Mouse (Mus musculus) gastrocnemius, postnatal 10 days (tissue): Measurements from ENCODE around the gene Nop9. TPM values are rescaled to one million over a fixed set of nuclear protein-coding genes. Genes with fewer than 3 reads are reported as not detected.
A peak's percentile ranks its signal among the peaks of the same experiment; 100 is the strongest.

Experiments
- DNase-seq: peaks from one replicate; pipeline ENCODE4 v3.0.0; 2021; ENCODE audit warnings: mixed read lengths
- total RNA-seq, 2 experiments: library from RNA; stranded (reverse); gene quantifications; 2 replicates each; pipeline ENCODE4 v1.2.3; 2021

Nop9 gene
- total RNA-seq, 2 experiments from 2014 or later, result 13.4 to 15.2 TPM

DNA sequence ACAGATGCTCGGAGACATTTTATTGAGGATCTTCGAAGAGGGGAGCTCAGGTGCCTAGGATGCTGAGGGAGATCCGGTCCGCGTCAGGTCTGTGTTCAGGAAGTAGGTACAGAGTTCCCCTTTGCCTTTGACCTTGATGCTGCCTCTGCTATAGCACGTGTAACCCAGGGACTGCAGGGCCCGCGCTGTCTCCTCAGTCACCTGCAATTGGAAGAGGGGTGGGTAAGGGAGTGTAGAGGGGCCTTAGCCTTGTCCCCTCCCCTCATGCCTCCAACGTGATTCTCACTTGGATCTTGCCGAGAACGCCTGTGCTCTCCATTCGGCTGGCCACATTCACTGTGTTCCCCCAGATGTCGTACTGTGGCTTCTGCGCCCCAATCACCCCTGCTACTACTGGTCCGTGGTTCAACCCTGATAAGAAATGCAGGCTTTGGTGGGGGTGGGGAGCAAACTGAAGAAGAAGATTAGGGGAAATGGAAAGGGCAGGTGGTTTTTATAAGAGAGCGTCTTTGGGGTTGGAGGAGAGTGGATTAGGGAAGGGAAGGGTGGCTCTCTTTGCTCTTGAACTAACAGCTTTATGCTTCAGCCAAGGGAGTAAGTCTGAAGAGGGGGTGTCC lies 23.7 kb downstream of the Nop9 start:
- DNase-seq, result no peak

DNA sequence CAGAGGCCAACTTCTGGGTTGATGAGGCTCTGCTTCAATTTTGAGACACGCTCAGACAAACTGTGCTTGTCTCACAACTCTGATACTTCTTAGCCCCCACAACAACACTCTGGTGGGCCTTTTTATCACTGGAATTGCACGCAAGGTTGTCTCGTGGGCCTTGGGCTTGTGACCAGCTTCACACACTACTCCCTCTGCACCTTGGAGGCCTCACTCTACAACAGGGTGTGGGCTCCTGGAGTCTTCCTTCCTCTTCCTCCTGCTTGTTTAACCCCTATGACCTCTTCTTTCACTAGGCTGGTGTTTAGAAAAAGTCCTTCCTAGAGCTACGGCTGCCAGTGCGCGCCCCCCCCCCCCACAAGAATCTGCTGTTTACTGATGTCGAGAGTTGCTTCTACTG lies 31.2 kb downstream of the Nop9 start:
- no peak for DNase-seq

DNA sequence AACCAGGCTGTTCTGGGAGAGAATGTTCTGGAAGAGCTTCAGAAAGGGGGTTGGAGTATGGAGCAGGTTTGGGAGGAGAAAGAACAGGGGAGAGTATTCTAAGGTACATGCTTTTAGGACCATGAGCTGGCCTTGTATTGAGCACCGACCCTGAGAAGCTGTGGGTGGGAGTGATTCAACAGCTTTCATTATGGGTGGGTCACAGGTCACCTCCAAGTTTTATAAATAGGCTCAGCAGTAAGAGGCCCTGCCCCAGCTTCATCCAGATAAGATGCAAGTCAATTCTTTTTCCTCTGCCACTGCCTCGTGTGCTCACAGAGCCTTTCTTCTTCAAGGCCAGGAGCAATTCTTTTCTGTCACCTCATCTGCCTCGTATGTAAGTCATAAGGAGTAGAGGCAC lies 31.7 kb downstream of the Nop9 start:
- DNase-seq, result no peak

DNA sequence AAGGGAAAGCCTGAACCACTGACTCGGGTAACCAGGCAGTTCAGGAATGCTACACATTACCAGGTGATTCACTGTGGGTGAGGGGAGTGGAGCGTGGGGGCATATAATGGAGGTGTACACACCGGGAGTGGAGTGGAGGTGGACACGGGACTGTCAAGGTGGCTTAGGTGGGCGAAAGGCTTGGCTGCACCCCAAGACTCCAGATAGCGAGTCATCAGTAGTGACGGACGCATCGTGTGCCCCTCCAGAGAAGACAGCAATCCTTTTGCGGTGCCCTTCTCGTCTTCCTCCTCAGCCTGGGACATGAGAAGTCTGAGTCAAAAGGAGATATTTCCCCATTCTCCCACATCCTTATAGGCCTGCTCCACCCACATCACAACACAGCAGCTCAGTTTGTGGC lies 32.3 kb downstream of the Nop9 start:
- no peak for DNase-seq

DNA sequence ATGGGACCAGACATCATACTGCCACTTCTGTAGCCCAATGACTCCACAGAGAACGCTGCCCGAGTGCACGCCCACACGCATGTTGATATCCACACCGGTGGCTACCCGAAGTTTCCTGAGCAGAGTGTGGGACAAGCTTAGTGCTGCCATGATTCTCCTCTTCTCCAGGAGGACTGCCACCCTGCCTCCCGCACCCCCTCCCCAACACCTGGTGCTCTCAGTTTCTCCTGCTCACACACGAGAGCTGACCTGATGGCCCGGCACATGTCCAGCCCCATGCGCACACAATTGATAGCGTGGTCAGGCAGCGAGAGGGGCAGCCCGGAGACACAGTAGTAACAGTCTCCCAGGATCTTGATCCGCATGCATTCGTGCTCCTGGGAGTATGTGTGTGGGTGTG lies 33.2 kb downstream of the Nop9 start:
- no peak for DNase-seq

DNA sequence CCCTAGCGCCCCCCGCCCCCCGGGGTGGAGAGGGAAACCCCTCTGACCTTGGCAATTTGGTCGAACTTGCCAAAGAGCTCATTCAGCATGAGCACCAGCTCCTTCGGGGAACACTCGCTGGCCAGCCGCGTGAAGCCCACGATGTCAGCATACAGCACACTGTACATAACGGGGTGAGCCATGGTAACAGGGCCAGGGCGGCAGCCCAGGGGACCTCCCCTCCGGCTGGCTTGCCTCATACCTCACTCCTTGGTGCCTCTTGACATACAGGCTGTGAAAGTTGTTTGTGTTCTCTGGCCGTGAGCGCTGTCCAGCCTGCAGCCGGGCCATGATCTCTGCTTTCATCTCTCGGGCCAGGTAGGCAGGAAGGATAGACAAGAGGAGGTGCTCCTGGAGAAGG lies 34.2 kb downstream of the Nop9 start:
- peak; percentile 3 for DNase-seq

DNA sequence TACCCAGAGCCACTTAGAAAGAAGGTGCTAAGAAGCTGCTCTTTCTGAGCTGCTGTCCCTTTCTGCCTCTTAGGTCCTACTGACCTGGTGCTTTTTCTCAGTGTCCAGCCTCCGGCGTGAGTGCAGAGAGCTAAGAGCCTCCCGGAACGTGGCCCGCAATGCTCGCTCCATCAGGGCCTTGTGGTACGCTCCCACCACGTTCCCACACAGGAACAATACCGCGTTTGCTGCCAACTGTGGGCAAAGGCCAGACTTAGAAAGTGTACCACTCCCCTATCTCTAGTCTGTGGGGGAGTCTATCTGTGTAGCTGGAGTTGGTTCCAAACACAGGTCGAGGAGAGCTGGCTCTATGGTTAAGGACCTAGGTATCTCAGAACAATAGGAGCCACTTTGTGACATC lies 35.2 kb downstream of the Nop9 start:
- peak; percentile 5 for DNase-seq

DNA sequence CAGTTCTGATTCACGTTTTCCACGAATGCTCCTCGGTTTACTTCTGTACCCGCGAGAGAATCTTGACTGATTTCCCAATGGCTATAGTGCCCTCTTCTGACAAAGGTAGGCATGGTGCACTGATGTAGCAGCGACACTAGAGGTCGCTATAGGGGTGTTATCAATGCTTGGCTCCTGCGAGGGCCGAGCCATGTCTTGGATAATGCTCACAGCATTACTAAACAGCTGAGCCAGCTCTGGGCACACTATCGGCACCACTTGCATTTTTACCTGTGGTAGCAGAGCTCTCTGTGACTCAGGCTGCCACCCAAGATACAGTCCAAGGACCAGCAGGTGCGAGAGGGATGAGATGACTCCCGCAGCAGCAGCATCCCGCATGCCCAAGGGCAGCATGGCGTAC lies 35.8 kb downstream of the Nop9 start:
- peak; percentile 51 for DNase-seq

DNA sequence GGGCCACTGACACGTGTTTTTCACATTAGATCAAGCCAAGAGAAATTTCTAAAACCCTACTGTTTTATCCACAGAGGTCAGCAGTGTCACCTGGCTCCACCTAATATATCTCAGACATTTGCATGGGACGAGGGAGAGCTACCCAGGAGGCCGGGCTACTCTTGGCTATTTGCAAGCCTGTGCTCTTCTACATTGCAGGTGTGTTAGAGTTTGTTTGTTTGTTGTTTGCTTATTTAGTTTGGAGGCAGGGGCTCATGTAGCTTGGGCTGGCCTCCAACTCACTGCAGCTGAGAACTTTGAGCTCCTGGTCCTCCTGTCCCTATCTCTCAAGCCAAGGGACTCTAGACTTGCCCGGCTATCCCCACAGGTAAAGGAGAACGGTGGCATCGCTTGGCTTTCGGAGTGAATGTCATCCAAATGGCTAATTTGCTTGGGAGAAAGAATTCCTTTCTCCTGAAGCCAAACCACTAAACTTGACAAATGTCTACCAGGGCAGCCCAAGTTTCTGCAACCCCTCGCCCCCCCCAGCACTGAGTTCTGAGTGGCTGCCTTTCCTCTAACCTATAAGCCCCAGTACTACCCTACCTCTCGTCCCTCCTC lies 37.0 kb downstream of the Nop9 start:
- DNase-seq, result peak; percentile 9

DNA sequence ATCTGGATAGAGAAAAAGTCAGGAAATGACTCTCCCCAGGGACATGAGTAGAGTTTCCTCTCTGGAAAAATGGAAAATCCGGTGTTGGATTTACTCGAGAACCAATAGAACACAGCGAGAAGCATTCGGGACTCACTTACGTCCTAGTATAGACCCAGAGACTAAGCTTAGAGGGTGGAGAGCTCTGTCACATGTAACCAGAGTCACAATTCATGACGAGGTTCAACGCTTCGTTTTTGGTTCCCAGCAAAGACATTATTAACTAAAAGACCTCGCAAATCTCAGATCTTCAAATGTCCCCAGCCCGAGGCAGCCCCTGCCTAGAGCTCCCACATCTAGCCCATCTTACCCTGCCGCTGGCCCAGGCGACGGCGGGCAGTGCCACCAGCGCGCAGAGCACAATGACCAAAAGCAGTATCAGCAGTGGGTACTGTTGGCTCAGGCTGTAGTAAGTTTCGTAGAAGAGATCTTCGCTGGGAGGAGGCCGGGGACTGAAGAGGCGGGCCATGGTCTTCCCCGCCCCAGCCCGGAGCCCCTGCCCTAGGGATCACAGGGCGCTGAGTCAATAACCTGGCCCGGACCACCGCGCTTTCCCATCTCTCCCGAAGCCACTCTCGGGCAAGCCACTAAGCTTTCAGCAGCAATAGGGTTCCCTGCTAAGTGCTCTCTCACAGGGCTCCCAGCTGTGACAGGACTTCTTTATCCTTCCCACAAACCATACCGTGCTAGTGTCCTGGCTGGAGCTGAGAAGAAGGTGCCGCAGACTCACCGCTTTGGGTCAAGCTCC lies 37.9 kb downstream of the Nop9 start:
- peak; percentile 24 for DNase-seq

DNA sequence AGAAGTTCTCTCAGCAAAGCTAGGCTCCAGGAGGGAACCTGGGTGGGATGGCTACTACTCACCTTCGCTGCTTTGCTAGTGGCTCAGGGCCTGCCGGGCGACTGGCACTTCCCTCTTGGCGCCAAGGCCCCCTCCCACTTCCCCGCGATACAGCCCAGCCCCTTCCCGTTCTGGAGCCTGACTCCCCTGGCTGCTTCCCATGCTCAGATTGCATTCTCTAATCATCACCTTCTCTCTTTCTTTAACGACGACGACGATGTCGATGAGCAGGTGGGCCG lies 38.4 kb downstream of the Nop9 start, which contains the start of gene Adcy4:
TSS of gene Adcy4 (minus strand) at position 138 of the 278 bp plus-strand sequence.
- DNase-seq, result peak; percentile 17

DNA sequence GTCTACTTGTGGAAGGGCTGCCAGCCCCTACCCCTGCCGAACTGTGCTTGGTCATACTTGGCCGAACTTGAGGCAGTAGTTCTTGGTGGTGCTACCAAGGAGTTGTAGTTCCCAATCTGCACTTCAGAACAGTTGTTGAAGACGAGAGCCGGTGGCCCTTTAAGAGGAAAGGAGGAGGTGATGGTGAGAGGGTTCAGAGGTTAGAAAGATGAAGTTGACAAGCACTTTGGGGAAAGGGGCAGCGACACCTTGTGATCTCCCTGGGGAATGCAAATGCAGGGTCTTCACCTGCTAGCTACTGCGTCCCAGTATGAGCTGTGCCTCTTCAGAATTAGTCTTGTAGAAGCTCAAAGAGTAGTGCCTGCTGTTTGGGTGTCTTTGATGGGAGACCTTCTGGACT lies 39.7 kb downstream of the Nop9 start:
- peak; percentile 3 for DNase-seq

DNA sequence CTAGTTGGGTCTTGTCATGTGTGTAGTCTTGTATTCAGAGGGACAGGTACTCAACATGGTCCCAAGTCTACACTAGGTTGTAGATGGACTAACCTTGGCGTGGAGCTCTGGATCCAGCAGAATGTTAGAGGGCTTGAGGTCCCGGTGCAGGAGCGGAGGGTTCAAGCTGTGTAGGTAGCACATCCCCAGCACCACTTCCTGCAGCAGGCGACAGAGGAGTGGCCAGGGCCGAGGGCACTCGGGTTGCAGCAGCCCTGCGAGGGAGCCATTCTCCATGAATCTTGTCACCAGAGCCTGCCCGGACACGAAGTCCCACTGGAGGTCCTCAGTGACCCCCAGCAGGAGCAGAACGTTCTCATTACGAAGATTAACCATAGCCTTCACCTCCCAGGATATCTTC lies 42.2 kb downstream of the Nop9 start:
- DNase-seq, result peak; percentile 6

DNA sequence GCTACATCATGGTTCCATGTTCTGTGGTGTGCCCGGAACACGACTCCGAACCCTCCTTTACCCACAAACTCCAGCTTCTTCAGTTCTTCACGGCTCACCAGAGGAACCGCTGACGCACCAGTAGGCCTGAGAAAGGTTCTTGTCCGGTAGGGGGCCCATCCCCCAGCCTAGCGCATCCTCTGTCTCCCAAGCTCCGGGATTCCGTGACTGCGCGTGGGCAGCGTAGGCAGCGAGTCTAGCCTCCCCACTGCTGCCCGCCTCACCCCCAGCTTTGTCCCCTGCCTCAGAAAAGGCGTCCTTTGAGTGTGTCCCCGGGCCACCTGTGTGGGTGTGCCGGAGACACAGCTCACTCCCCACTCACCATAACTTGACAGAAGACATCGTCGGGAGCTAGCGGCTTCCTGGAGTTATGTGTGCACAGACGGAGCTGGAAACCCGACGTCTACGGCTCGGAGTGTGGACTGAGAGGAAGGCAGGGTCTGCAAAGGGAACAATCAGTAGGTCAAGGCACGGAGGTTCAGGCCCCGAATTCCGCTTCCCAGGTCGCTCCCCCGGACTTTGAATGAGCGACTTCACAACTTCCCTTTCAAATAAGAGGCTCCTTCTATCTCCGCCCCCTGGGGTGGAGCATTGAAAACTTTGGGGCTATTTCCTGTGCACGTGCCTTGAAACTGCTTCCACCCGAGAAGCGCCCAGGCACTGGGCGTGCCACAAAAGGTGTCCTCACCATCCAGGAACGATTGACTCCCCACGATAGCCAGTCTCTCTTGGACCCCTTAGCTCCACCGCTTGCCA lies 43.0 kb downstream of the Nop9 start, which contains the start of gene Ripk3:
TSS of gene Ripk3 (minus strand) at position 610 of the 795 bp plus-strand sequence.
- DNase-seq, result peak; percentile 22

DNA sequence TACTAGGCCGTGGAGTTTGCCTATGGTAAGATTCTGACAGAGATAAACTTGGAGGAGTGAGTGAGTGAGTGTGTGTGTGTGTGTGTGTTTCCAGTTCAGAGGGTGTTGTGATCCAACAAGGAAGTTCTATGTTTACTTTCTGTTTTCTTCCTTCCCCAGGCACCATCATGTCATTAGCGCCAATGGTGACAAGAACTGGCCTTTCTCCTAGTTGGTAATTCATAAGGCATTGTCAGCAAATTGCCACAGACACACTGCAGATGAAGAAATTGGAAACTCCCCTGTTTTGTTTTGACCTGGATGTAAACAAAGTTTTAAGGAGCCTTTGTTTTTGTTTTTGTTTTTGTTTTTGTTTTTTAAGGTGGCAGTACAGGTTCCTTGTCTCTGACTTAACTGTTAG lies 48.0 kb downstream of the Nop9 start:
- DNase-seq, result peak; percentile 1

DNA sequence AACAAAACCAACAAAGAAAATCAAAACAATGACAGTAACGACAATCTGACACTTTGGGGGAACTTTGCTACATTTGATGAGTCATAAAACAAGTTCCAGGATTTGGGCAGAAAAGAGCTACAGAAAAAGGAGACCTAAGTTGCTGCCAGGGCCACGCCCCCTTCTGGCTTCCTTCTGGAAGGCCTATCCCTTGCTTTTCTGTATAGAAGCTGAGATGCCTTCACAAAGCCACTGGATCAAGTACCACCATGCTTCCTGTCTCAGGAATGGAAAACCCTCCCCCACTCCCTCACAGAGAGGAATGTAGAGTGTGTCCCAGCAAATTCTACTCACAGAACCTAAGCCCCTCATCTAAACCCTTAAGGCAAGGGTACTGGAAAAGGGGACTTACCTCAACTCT lies 48.5 kb downstream of the Nop9 start:
- peak; percentile 4 for DNase-seq

DNA sequence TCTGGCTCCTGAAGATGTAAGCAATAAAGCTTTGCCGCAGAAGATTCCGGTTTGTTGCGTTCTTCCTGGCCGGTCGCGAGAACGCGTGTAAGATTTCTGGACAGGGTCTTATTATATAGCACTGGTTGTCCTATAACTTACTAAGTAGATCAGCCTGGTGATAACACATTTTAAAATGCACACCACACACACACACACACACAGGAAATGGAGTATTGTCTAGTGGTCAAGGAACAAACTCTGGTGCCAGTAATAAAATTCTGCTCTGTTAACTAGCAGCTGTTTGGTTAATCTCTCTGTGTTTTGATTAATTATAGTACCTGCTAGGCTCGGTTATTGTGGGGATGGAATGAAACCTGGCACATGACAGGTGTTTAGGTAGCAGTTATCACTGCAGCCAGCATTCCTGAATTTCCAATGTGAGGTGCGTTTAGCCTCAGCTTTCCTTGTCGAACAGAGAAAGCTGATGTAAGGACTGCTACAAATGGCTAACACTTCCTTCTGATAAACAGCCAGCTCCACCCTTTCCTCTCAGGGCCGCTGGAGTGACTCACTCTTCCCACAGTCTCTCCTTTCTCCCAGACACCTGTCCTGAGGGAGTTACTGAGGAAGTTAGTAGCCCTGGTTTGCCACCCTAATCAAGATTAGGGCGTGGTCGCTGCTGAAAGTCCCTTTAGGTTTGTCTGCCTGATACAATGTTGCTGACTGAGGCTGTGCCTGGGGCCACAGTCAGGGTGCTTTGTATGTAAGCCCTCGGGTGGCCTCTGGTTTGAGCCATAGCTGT lies 50.1 kb downstream of the Nop9 start:
- peak; percentile 1 for DNase-seq

Other genes with a start within 250 kb of the Nop9 start
- gene Cpne6, start 235.2 kb upstream of the Nop9 start, total RNA-seq, result under 1 TPM in 1 of 2 experiments, not detected in 1; 0.14 TPM
- not detected for gene Nrl, start 220.7 kb upstream of the Nop9 start, total RNA-seq
- 10 to 100 TPM; 15.0 to 21.4 TPM for gene Pck2, start 205.4 kb upstream of the Nop9 start, total RNA-seq
- gene Dcaf11, start 185.7 kb upstream of the Nop9 start, total RNA-seq, result 10 to 100 TPM; 61.1 to 61.2 TPM
- gene A730061H03Rik, start 185.3 kb upstream of the Nop9 start, total RNA-seq, result not detected
- 100 to 1,000 TPM; 403 to 446 TPM for gene Fitm1, start 170.1 kb upstream of the Nop9 start, total RNA-seq
- 10 to 100 TPM; 56.3 to 58.7 TPM for gene Psme1, start 167.6 kb upstream of the Nop9 start, total RNA-seq
- 10 to 100 TPM; 45.2 to 49.9 TPM for gene Emc9, start 160.4 kb upstream of the Nop9 start, total RNA-seq
- gene Psme2, start 154.6 kb upstream of the Nop9 start, total RNA-seq, result 10 to 100 TPM; 74.4 to 85.8 TPM
- 10 to 100 TPM; 15.9 to 16.4 TPM for gene Rnf31, start 154.0 kb upstream of the Nop9 start, total RNA-seq
- 1 to 10 TPM; 5.0 to 5.7 TPM for gene Irf9, start 142.1 kb upstream of the Nop9 start, total RNA-seq
- gene Rec8, start 127.7 kb upstream of the Nop9 start, total RNA-seq, result under 1 TPM; 0.56 to 0.70 TPM
- gene Ipo4, start 109.7 kb upstream of the Nop9 start, total RNA-seq, result 10 to 100 TPM; 68.3 to 77.1 TPM
- 1 to 10 TPM; 1.1 to 2.7 TPM for gene Gm49378, start 107.8 kb upstream of the Nop9 start, total RNA-seq
- gene Tm9sf1, start 101.9 kb upstream of the Nop9 start, total RNA-seq, result 10 to 100 TPM; 29.2 to 33.2 TPM
- 1 to 10 TPM in 1 of 2 experiments, under 1 TPM in 1; 0.54 to 1.1 TPM for gene Tssk4, start 95.5 kb upstream of the Nop9 start, total RNA-seq
- gene Mdp1, start 85.2 kb upstream of the Nop9 start, total RNA-seq, result 10 to 100 TPM; 20.9 to 22.2 TPM
- gene Gmpr2, start 73.8 kb upstream of the Nop9 start, total RNA-seq, result 1 to 10 TPM; 5.9 to 8.6 TPM
- 100 to 1,000 TPM; 242 to 253 TPM for gene Nedd8, start 73.6 kb upstream of the Nop9 start, total RNA-seq
- gene Tinf2, start 63.9 kb upstream of the Nop9 start, total RNA-seq, result 10 to 100 TPM; 11.7 to 14.9 TPM
- gene Tgm1, start 31.8 kb upstream of the Nop9 start, total RNA-seq, result under 1 TPM; 0.19 to 0.50 TPM
- 10 to 100 TPM in 1 of 2 experiments, 1 to 10 TPM in 1; 9.4 to 10.2 TPM for gene Rabggta, start 23.4 kb upstream of the Nop9 start, total RNA-seq
- 10 to 100 TPM; 33.2 to 33.3 TPM for gene Dhrs1, start within 50 bp of the Nop9 start, total RNA-seq
- gene Cideb, start 12.8 kb downstream of the Nop9 start, total RNA-seq, result not detected
- gene Ltb4r2, start 15.7 kb downstream of the Nop9 start, total RNA-seq, result under 1 TPM; 0.07 to 0.14 TPM
- gene Ltb4r1, start 20.3 kb downstream of the Nop9 start, total RNA-seq, result under 1 TPM; 0.16 to 0.61 TPM
- 1 to 10 TPM; 5.9 to 9.4 TPM for gene Adcy4, start 38.4 kb downstream of the Nop9 start, total RNA-seq
- 1 to 10 TPM; 3.9 to 4.2 TPM for gene Ripk3, start 43.2 kb downstream of the Nop9 start, total RNA-seq
- gene Nfatc4, start 77.5 kb downstream of the Nop9 start, total RNA-seq, result 10 to 100 TPM in 1 of 2 experiments, 1 to 10 TPM in 1; 9.3 to 14.8 TPM
- gene Nynrin, start 108.3 kb downstream of the Nop9 start, total RNA-seq, result 10 to 100 TPM in 1 of 2 experiments, 1 to 10 TPM in 1; 9.3 to 15.3 TPM
- under 1 TPM; 0.16 to 0.29 TPM for gene Cbln3, start 138.7 kb downstream of the Nop9 start, total RNA-seq
- gene Khnyn, start 139.3 kb downstream of the Nop9 start, total RNA-seq, result 10 to 100 TPM in 1 of 2 experiments, 1 to 10 TPM in 1; 8.0 to 11.6 TPM
- gene Sdr39u1, start 154.6 kb downstream of the Nop9 start, total RNA-seq, result 10 to 100 TPM; 73.3 to 82.4 TPM
- gene Cma1, start 199.0 kb downstream of the Nop9 start, total RNA-seq, result 10 to 100 TPM; 18.2 to 18.8 TPM
- 1 to 10 TPM in 1 of 2 experiments, under 1 TPM in 1; 0.65 to 1.5 TPM for gene Cma2, start 205.3 kb downstream of the Nop9 start, total RNA-seq